Mouse (Mus musculus) erythroblast, embryonic 14.5 days (primary cell): Measurements from ENCODE around the gene Uvrag.

Experiments used
- GATA1 ChIP-seq: IDR thresholded peaks from 2 replicates; pipeline ENCODE4 v1.6.1; 2012; ENCODE audit warnings: low read length, inconsistent platforms, mixed read lengths
- TAL1 ChIP-seq: IDR thresholded peaks from 3 replicates; pipeline ENCODE4 v1.6.1; 2012; ENCODE audit warnings: low read length, inconsistent platforms, mixed read lengths

- no peak for TF ChIP-seq GATA1
- TF ChIP-seq TAL1: no peak
Observed at GRCm38 (mm10) chr7:98960274-98960673, 180.7 kb downstream of the Uvrag start.
